Mouse (Mus musculus) CH12.LX (cell line): Measurements from ENCODE around the gene Manea. TPM values are rescaled to one million over a fixed set of nuclear protein-coding genes. Genes with fewer than 3 reads are reported as not detected.

Experiments
- DNase-seq: peaks from one replicate; pipeline ENCODE4 v3.0.0-alpha.2; 2013; ENCODE audit errors: extremely low read depth
- H3K27ac ChIP-seq: 2 replicates; pipeline ENCODE4 v1.5.1; 2012; ENCODE audit warnings: low read depth, mild to moderate bottlenecking, control low read depth, moderate library complexity; ENCODE audit not compliant: insufficient read depth
- H3K27me3 ChIP-seq: replicated peaks from 2 replicates; pipeline ENCODE3; 2012; ENCODE audit warnings: inconsistent platforms
- H3K36me3 ChIP-seq, 2 experiments: replicated peaks in 1 of 2; 2 replicates each; pipeline versions ENCODE3 to v1.6.1; 2012; ENCODE audit warnings: inconsistent platforms in 1 of 2, low read length in 1 of 2, mild to moderate bottlenecking in 1 of 2, mixed read lengths in 1 of 2, moderate library complexity in 1 of 2; ENCODE audit not compliant: control insufficient read depth in 1 of 2, insufficient read depth in 1 of 2
- H3K4me1 ChIP-seq, 2 experiments: 2 replicates each; pipeline ENCODE4 v1.6.1; 2012; ENCODE audit warnings: inconsistent platforms in 1 of 2, moderate library complexity in 1 of 2; ENCODE audit not compliant: insufficient read depth in 2 of 2, control insufficient read depth in 1 of 2
- H3K4me2 ChIP-seq: 2 replicates; pipeline ENCODE4 v1.6.1; 2012; ENCODE audit warnings: low read depth, mild to moderate bottlenecking, control low read depth; ENCODE audit not compliant: poor library complexity, insufficient read depth, severe bottlenecking
- H3K4me3 ChIP-seq, 3 experiments: fragments of 150-350 bp in 1 of 3; sonication (generic) in 1 of 3; replicated peaks in 1 of 3; 2 replicates each; pipeline versions ENCODE3 to v1.5.1; 2011 to 2012; ENCODE audit warnings: low read depth in 2 of 3, low read length in 2 of 3, mild to moderate bottlenecking in 2 of 3, moderate library complexity in 2 of 3, control low read depth in 1 of 3, improper control_type of control experiment in 1 of 3, inconsistent platforms in 1 of 3, mixed read lengths in 1 of 3; ENCODE audit not compliant: poor library complexity in 1 of 3
- H3K79me2 ChIP-seq: replicated peaks from 2 replicates; pipeline ENCODE4 v1.6.1; 2012; ENCODE audit warnings: mild to moderate bottlenecking, moderate library complexity; ENCODE audit not compliant: control insufficient read depth, poor library complexity, insufficient read depth, severe bottlenecking; ENCODE audit errors: extremely low read depth
- H3K9ac ChIP-seq: 2 replicates; pipeline ENCODE4 v1.6.1; 2012; ENCODE audit warnings: low read depth, mild to moderate bottlenecking, control low read depth, moderate library complexity; ENCODE audit not compliant: insufficient read depth
- H3K9me3 ChIP-seq: replicated peaks from 2 replicates; pipeline ENCODE3; 2012; ENCODE audit warnings: low read length, inconsistent platforms, mixed read lengths
- BHLHE40 ChIP-seq: IDR thresholded peaks from 2 replicates; pipeline ENCODE4 v1.6.1; 2011; ENCODE audit warnings: mild to moderate bottlenecking, low read depth, low read length, improper control_type of control experiment
- ELF1 ChIP-seq: IDR thresholded peaks from 2 replicates; pipeline ENCODE4 v1.6.1; 2014; ENCODE audit warnings: low read depth, mild to moderate bottlenecking, inconsistent platforms, low read length, improper control_type of control experiment
- EP300 ChIP-seq: IDR thresholded peaks from 2 replicates; pipeline ENCODE4 v1.6.1; 2011; ENCODE audit warnings: low read length, improper control_type of control experiment
- ETS1 ChIP-seq: conservative IDR thresholded peaks from 2 replicates; pipeline ENCODE4 v1.6.1; 2012; ENCODE audit warnings: low read depth, mild to moderate bottlenecking, inconsistent platforms, low read length, improper control_type of control experiment, moderate library complexity
- IRF4 ChIP-seq: IDR thresholded peaks from 2 replicates; pipeline ENCODE4 v1.6.1; 2014; ENCODE audit warnings: low read depth, mild to moderate bottlenecking, inconsistent platforms, low read length, improper control_type of control experiment
- MAX ChIP-seq: IDR thresholded peaks from 2 replicates; pipeline ENCODE4 v1.6.1; 2011; ENCODE audit warnings: low read length, improper control_type of control experiment
- MEF2A ChIP-seq: IDR thresholded peaks from 2 replicates; pipeline ENCODE4 v1.6.1; 2014; ENCODE audit warnings: low read depth, mild to moderate bottlenecking, inconsistent platforms, low read length, improper control_type of control experiment, borderline replicate concordance
- MYC ChIP-seq: IDR thresholded peaks from 2 replicates; pipeline ENCODE4 v1.6.1; 2011; ENCODE audit warnings: low read depth, mild to moderate bottlenecking, improper control_type of control experiment, low read length
- POLR2A ChIP-seq: IDR thresholded peaks from 2 replicates; pipeline ENCODE4 v1.6.1; 2011; ENCODE audit warnings: low read depth, mild to moderate bottlenecking, improper control_type of control experiment, low read length
- SIN3A ChIP-seq: IDR thresholded peaks from 2 replicates; pipeline ENCODE4 v1.6.1; 2012; ENCODE audit warnings: low read length, improper control_type of control experiment, inconsistent platforms
- TCF12 ChIP-seq: IDR thresholded peaks from 2 replicates; pipeline ENCODE4 v1.6.1; 2014; ENCODE audit warnings: low read depth, mild to moderate bottlenecking, inconsistent platforms, low read length, improper control_type of control experiment
- ZC3H11A ChIP-seq: IDR thresholded peaks from 2 replicates; pipeline ENCODE4 v1.6.1; 2012; ENCODE audit warnings: low read depth, mild to moderate bottlenecking, inconsistent platforms, low read length, improper control_type of control experiment
- ZNF384 ChIP-seq: IDR thresholded peaks from 2 replicates; pipeline ENCODE4 v1.6.1; 2012; ENCODE audit warnings: low read depth, low read length, improper control_type of control experiment, inconsistent platforms
- dilution Hi-C: fragments of 300-500 bp; cut with MboI; formaldehyde crosslinking; loops from 2 replicates; pipeline ENCODE4 v1.14.3; 2020; ENCODE audit warnings: low sequenced_read_pairs; ENCODE audit not compliant: extremely low pct_unique_long_range_greater_than_20kb, extremely low pct_ligation_motif_present
- in situ Hi-C: fragments of 300-500 bp; cut with MboI; formaldehyde crosslinking; loops from 3 replicates; pipeline ENCODE4 v1.14.3; 2019; ENCODE audit warnings: low sequenced_read_pairs, low pct_ligation_motif_present, low pct_unique_long_range_greater_than_20kb, mixed read lengths
- polyA plus RNA-seq: library from polyadenylated mRNA; unstranded; fragments of >175 nt; gene quantifications from 2 replicates; pipeline ENCODE4 v1.2.1, GENCODE M21; 2012; ENCODE audit warnings: low read depth; ENCODE audit not compliant: insufficient read length
- total RNA-seq, 2 experiments: library from RNA; depleted of rRNA; stranded (reverse); fragments of 300-350 nt in 1 of 2; fragments of >200 nt in 1 of 2; gene quantifications; 2 replicates each; pipeline ENCODE4 v1.2.3; 2012 to 2014

The Manea gene
- total and polyA plus RNA-seq, 3 experiments, result 30.2 to 59.2 (median 30.7) TPM

DNA sequence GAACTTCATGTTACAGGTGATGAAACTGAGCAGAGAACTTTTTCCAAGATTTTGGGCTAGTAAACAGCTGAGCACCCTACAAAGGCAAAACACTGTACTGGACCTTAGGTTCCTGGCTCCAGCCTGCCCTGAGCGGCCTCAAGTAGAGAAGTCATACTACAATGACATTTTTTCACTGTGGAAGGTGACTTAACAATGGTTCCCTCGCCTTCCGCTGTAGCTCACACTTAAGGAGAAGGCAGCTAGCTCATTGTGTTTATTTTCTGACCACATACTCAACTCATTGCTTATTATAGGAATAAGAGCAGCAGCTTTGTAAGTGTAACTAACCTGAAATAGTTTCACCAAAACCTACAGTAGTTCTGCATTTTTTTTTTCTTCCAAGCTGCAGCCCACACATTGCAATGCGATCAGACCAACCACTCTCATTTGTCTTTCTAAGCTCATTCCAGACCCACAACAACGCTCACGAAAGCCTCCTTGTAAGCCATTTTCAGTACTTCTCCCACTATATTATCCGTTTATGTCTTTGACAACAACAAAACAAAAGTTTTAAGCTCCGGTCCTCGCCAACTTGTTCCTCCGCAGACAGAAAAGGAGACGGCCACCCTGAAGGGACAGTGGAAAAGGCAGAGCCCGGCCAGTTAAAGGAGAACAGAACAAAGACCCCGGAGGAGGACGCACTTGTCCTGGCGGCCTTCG is 799 bp downstream of the Manea start:
- in situ Hi-C loops, result no loop called here
- Histone ChIP-seq H3K4me2 (peak overlapping the region; percentile 74; the same call in 1 of the 2 replicates), H3K4me1 (peaks cover 5 to 25% of the 10 kb centered on the region in 2 experiments; a peak in 3 of 4 replicates), H3K4me3 (peak overlapping the region; percentile 85 to 94 (median 92)), H3K27ac (peak overlapping the region; percentile 87), H3K9me3 (no peaks in the 10 kb centered on the region), H3K27me3 (no peaks in the 10 kb centered on the region), H3K79me2 (peaks cover 37% of the 10 kb centered on the region), H3K36me3 (peaks cover 0 to 4% of the 10 kb centered on the region in 2 experiments), H3K9ac (peak overlapping the region; percentile 75)
- DNase-seq, result peak; percentile 24
- TF ChIP-seq ELF1 (no peak), ETS1 (0 out of 2 replicates have a peak, but pooled peaks have one; percentile 12), ZC3H11A (no peak), MAX (peak; percentile 17; the same call in 1 of the 2 replicates), BHLHE40 (no peak), SIN3A (peak; percentile 69; the same call in 1 of the 2 replicates), ZNF384 (peak; percentile 47; the same call in 1 of the 2 replicates)
- dilution Hi-C loops, result no loop called here

- H3K4me2 ChIP-seq, result peak overlapping the region; percentile 75
- H3K36me3 ChIP-seq, result peaks cover 0 to 8% of the 10 kb centered on the region in 2 experiments
- no peaks in the 10 kb centered on the region for H3K27me3 ChIP-seq
- H3K79me2 ChIP-seq, result peaks cover 44% of the 10 kb centered on the region
- peak overlapping the region; percentile 50 to 94 (median 85) for H3K4me3 ChIP-seq
- DNase-seq, result peak; percentile 24
- dilution Hi-C loops, result no loop called here
- H3K27ac ChIP-seq, result peak overlapping the region; percentile 48; the same call in 1 of the 2 replicates
- H3K4me1 ChIP-seq, result peaks cover 5 to 31% of the 10 kb centered on the region in 2 experiments; a peak in 3 of 4 replicates
- in situ Hi-C loops, result no loop called here
- peak; percentile 61 for TF ChIP-seq EP300
- peak; percentile 56; the same call in 1 of the 2 replicates for TF ChIP-seq TCF12
- TF ChIP-seq POLR2A, result peak; percentile 20; the same call in 1 of the 2 replicates
- peak; percentile 51; the same call in 1 of the 2 replicates for TF ChIP-seq IRF4
- no peak; the same call in 1 of the 2 replicates for TF ChIP-seq SIN3A
- TF ChIP-seq MAX, result no peak
- TF ChIP-seq MYC, result 0 out of 2 replicates have a peak, but pooled peaks have one; percentile 48
- 0 out of 2 replicates have a peak, but pooled peaks have one; percentile 32 for TF ChIP-seq MEF2A
- H3K9ac ChIP-seq, result peak overlapping the region; percentile 75
- no peaks in the 10 kb centered on the region for H3K9me3 ChIP-seq
Observed at GRCm38 (mm10) chr4:26345080-26345479, 1.6 kb downstream of the Manea start.
